Mouse (Mus musculus) megakaryocyte, embryonic 14.5 days (primary cell): ENCODE results near the gene Apoe.

Experiments
- FLI1 ChIP-seq: IDR thresholded peaks from 2 replicates; pipeline ENCODE4 v1.6.1; 2012; ENCODE audit warnings: low read length, inconsistent platforms, mixed read lengths
- GATA1 ChIP-seq: IDR thresholded peaks from 3 replicates; pipeline ENCODE4 v1.6.1; 2012; ENCODE audit warnings: mixed read lengths, low read length, inconsistent platforms, borderline replicate concordance

- no peak for TF ChIP-seq GATA1
- no peak for TF ChIP-seq FLI1
Observed at GRCm38 (mm10) chr7:19673083-19673699, 25.8 kb downstream of the Apoe start.
